Mouse (Mus musculus) bone marrow, adult 2 months (tissue): ENCODE data around the gene Zbtb7a. TPM values are rescaled to one million over a fixed set of nuclear protein-coding genes. Genes with fewer than 3 reads are reported as not detected.

Experiments used
- H3K27ac ChIP-seq: fragments of 200-500 bp; 2 replicates; pipeline ENCODE4 v1.5.1; 2012; ENCODE audit warnings: low read depth, mild to moderate bottlenecking, control low read depth, inconsistent platforms, low read length; ENCODE audit not compliant: control insufficient read depth, poor library complexity, insufficient read depth
- H3K4me1 ChIP-seq: fragments of 200-500 bp; 2 replicates; pipeline ENCODE4 v1.6.1; 2011; ENCODE audit warnings: low read length; ENCODE audit not compliant: control insufficient read depth, insufficient read depth
- H3K4me3 ChIP-seq: fragments of 200-500 bp; replicated peaks from 2 replicates; pipeline ENCODE3; 2011; ENCODE audit warnings: mild to moderate bottlenecking, low read depth, low read length, control low read depth; ENCODE audit not compliant: control insufficient read depth
- CTCF ChIP-seq: fragments of 200-500 bp; IDR thresholded peaks from 2 replicates; pipeline ENCODE4 v1.5.1; 2011; ENCODE audit warnings: low read length, control low read depth; ENCODE audit not compliant: control insufficient read depth, insufficient read depth
- POLR2A ChIP-seq: fragments of 200-500 bp; IDR thresholded peaks from 2 replicates; pipeline ENCODE4 v1.6.1; 2011; ENCODE audit warnings: low read depth, mild to moderate bottlenecking, control low read depth, low read length, borderline replicate concordance; ENCODE audit not compliant: control insufficient read depth
- WGBS: fragments of 180-500 bp; shearing (Covaris S2); methylation state at CpG from one replicate; pipeline ENCODE4 v1.1.7; 2018; 5-methylcytosine and 5-hydroxymethylcytosine counted together
- polyA plus RNA-seq: library from polyadenylated mRNA; stranded (reverse); fragments of >200 nt; gene quantifications from 2 replicates; pipeline ENCODE4 v1.2.4, GENCODE M21; 2011; ENCODE audit warnings: low replicate concordance; ENCODE audit not compliant: missing spikeins, insufficient read depth, insufficient read length

Zbtb7a gene
- polyA plus RNA-seq = 28.2 and 31.0 TPM in 2 replicates

DNA sequence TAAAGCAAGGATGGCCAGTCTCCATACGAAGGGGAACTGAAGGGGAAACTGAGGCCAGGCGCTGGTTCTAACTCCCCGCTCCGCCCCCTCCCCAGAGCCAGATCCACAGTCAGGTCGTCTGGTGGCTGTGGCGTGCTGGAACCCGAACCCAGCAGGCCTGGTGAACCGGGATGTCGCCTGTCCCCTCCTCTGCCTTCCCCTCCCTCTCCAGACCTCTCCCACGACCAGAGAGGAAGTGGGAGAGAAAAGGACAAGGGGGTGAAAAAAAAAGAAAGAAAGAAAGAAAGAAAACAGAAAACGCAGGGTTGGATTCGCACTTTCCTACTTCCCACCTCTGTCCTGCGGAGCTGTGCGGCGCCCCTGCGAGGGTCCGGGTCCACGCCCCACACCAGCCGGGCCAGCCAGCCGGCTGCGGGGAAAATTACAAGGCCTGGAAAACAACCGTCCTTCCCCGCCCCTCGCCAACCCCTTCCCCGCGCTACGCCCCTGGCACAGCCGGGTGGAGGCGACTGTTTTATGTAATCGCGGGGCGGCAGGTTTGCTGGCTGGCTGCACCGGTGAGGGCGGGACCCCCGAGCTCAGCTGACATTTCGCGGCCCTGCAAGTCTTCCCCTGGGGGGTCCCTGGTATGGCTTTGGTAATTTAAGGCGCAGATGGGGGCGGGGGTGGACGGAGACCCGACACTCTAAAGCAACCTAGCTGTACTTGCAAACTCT lies at the start of gene Zbtb7a:
Gene Zbtb7a, plus strand, starts transcription at position 255 of the 716 bp plus-strand sequence.
- H3K4me3 ChIP-seq = peak within 1 kb of the TSS; percentile 83
- no peak for TF ChIP-seq CTCF
- TF ChIP-seq POLR2A = peak; percentile 47; the same call in 1 of the 2 replicates
- peak within 1 kb of the TSS; percentile 99 for H3K27ac ChIP-seq
- peaks cover 9% of the 10 kb centered on the region for H3K4me1 ChIP-seq
- WGBS = 1% methylated on average over 41 of the region's 41 CpGs

GRCm38 (mm10) chr10:81087021-81087420 lies 48.0 kb upstream of the Zbtb7a start:
- TF ChIP-seq POLR2A = no peak
- peak; percentile 56 for TF ChIP-seq CTCF
- Histone ChIP-seq H3K27ac (no peak overlapping the region), H3K4me3 (no peak overlapping the region), H3K4me1 (no peaks in the 10 kb centered on the region)
- 67% methylated on average over 2 of the region's 2 CpGs for WGBS

DNA sequence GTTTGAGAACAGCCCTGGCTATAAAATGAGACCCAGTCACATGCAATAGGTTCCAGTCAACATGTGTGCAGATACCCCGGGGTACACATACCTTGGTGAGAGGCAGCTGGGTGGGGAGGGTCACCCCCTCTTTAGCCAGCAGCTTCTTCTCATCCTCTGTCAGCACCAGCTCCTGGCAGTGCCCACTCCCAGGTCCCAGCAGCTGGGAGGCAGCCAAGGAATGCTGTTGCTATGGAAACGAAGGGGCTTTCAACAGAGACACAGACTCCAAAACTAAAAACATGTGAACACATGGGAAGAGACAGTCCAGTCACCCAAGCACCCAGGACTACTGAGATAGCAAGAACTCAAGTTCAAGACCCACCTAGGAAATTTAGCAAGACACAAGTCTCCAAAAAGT lies 45.8 kb upstream of the Zbtb7a start:
- Histone ChIP-seq H3K4me3 (no peak overlapping the region), H3K27ac (no peak overlapping the region), H3K4me1 (no peaks in the 10 kb centered on the region)
- WGBS = 57% methylated on average over 2 of the region's 2 CpGs
- TF ChIP-seq CTCF (no peak), POLR2A (no peak)

DNA sequence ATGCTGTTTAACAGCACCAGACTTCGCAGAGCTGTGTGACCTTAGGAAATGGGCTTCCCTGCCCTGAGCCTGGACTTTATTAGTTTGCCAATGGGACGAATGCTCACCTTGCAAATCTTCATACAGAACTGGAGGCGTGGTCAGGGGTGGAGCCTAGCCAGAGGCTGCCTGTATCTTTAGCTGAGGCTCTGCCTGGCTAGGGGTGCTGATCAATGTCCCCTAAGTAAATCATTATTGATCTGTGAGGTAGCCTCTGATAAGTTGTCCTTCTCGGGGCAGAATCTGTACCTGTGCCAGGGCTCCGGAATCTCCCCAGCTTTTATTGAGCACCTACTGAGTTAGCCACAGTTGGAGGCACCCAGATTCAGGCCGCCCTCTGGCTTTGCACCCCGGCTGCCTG lies 44.4 kb upstream of the Zbtb7a start:
- WGBS = 77% methylated on average over 7 of the region's 7 CpGs
- no peak overlapping the region for H3K4me3 ChIP-seq
- H3K27ac ChIP-seq = no peak overlapping the region
- H3K4me1 ChIP-seq = no peaks in the 10 kb centered on the region
- TF ChIP-seq CTCF = no peak
- TF ChIP-seq POLR2A = no peak

DNA sequence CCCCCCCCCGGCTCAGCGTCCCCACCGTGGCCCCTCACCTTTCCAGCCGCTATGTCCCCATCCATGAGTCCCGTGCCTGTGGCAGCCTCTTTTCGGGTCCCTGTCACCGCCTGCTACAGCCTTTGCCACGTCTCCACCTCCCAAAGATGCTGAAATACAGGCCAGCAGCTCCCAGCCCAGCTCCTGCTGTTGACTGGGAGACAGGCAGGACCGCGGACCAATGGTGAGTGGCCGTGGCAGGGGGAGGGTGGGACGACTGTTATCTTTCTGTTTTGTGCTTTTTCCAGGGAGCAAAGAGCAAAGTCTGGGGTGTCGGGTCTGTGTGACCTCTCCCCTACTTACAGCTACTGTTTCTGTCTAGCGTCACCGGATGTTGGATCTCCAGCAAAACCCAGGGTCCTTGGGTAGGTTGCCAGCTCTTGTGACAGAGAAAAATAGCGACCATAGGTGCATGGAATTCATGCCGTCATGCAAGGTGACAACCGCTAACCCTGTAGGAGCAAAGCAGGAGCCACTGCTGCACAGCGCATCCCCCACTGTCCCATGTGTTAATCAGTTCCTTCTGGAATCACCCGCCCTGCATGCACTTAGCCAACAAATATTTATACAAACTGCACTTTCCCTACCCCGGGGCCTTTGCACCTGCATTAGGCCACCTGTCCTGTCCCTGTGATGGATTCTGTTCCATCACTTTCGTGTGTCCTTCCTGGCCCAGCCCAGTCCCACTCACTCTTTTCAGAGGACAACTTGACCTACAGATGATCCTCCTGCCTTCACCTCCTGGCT lies 42.4 kb upstream of the Zbtb7a start:
- TF ChIP-seq POLR2A = no peak
- TF ChIP-seq CTCF = no peak
- Histone ChIP-seq H3K27ac (no peak overlapping the region), H3K4me3 (no peak overlapping the region), H3K4me1 (no peaks in the 10 kb centered on the region)
- 60% methylated on average over 22 of the region's 22 CpGs for WGBS

- no peak overlapping the region for H3K4me3 ChIP-seq
- no peak for TF ChIP-seq CTCF
- no peak for TF ChIP-seq POLR2A
- 67% methylated on average over 9 of the region's 9 CpGs for whole genome bisulfite sequencing
- H3K27ac ChIP-seq = no peak overlapping the region
- H3K4me1 ChIP-seq = no peaks in the 10 kb centered on the region
These were observed 39.9 kb upstream of the Zbtb7a start for GRCm38 (mm10) chr10:81094931-81095678.

DNA sequence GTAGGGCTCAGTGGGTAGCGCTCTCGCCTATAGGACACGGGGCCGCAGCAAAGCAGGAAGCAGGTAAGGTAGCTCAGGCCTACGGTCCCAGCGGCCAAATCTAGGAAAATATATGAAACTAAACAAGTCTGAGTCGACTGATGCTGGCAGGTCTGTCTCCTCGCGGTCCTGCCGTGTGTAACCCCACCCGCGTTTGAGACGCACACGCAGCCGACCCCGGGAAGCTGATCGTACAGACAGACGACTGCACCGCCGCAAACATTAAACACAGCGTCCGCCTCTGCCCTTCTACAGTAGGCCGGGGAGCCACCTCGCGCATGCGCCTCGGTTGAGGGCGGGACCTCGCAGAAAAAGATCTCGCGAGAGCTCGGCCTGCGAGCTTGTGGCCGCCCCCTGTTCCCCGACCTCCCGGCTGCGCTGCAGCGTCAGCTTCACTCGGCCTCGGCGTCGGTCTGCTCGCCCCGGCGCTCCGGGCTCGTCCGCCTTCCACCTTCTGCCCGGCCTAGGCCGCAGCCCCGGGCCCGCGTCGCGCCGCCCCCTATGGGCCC lies 29.4 kb upstream of the Zbtb7a start, which contains the start of gene Map2k2:
Gene Map2k2, plus strand, starts transcription at position 351 of the 548 bp plus-strand sequence.
- peak within 1 kb of the TSS; percentile 85 for H3K4me3 ChIP-seq
- H3K27ac ChIP-seq = peak within 1 kb of the TSS; percentile 100
- under 1% methylated on average over 56 of the region's 56 CpGs for WGBS
- peaks cover 3% of the 10 kb centered on the region; the same call in 1 of the 2 replicates for H3K4me1 ChIP-seq
- TF ChIP-seq CTCF (peak; percentile 10; the same call in 1 of the 2 replicates), POLR2A (peak; percentile 99)
